8 mouse cellular contexts compared by ENCODE assay signal in the genomic region with DNA sequence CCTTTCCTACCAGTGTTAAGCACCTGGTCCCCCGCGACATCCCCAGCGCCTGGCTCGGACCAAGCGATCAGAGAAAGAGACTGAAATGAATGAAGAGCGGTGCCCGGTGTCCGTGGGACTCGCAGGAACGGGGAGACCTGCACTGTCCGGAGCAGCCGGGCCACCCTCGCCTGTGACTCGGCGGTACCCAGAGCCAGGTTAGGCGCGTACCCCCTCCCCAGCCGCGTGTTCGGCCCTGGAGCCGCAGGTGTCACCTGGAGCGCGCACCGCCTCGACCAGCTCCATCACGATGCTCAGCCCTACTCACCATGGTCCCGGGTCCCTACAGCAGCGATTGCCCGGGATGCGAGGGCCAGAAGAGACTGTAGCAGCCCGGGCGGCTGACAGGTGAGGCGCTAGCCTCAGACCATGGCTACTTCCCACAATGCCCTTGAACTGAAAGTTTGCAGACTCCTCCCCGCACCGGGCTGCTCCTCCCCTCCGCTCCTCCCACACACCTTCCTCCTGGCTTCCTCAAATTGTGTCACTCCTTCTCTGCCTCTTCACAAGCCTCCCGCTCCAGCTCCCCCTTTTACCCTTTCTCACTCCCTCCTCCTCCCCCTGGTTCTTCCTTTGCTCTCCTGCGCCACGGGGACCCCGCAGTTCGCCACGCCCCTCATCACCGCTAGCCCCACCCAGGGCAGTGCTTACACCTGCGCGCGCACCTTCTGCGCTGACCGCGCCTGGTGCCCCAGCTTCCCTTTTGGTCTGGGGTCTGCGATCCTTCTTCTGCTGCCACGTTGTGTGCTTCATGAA. TPM values are rescaled to one million over a fixed set of nuclear protein-coding genes. Genes with fewer than 3 reads are reported as not detected.
A peak's percentile ranks its signal among the peaks of the same experiment; 100 is the strongest.
DNase-seq lines count a peak whose midpoint lies in the region; ATAC-seq and TF ChIP-seq lines count a peak whose summit lies in the region.

Gene Ap1s3, minus strand, starts transcription at position 430 of the 795 bp plus-strand sequence.

- in situ Hi-C loops in Patski (cut with MboI; ENCODE audit: low pct_unique_long_range_greater_than_20kb) = no loop called here

- CTCF ChIA-PET in Patski (lab: Charles Lee) = interaction anchor here (2.3 kb wide), 1 partner anchor 12 kb away, joined by 6 read pairs; no protein-coding TSS in a partner anchor

- DNase-seq in Patski (ENCODE audit: low read depth, low spot score) (no peak), adipocyte (ENCODE audit: low spot score) (no peak)
- peak; percentile 67 to 74 for DNase-seq in cerebellum, adult 18-20 months
- peak; percentile 89 for DNase-seq in intestine, embryonic 14.5 days (ENCODE audit: low spot score)

- POLR2A ChIA-PET in Patski (lab: Charles Lee) = interaction anchor here (2.5 kb wide), 1 partner anchor 12 kb away, joined by 11 read pairs; no protein-coding TSS in a partner anchor

- no peak for TF ChIP-seq CTCF in Patski (IDR thresholded peaks at IDR 0.05)
- TF ChIP-seq CTCF in small intestine, adult 2 months (IDR thresholded peaks at IDR 0.05; ENCODE audit: extremely low read depth, insufficient read length, insufficient replicate concordance, low read depth, low read length) = no peak

- H3K27me3 ChIP-seq in Patski = no peaks in the 10 kb centered on the region
- H3K27me3 ChIP-seq in forebrain, embryonic 16.5 days (replicated peaks; ENCODE audit: control insufficient read depth, insufficient read depth, low read length) = peaks cover 23% of the 10 kb centered on the region
- peaks cover 22% of the 10 kb centered on the region; the same call in 1 of the 2 replicates for H3K27me3 ChIP-seq in intestine, embryonic 14.5 days (replicated peaks; ENCODE audit: control insufficient read depth, insufficient read depth, low read length)
- peaks cover 20% of the 10 kb centered on the region for H3K27me3 ChIP-seq in limb, embryonic 12.5 days
- peaks cover 41% of the 10 kb centered on the region for H3K27me3 ChIP-seq in midbrain, embryonic 13.5 days
- H3K27me3 ChIP-seq in small intestine, adult 2 months (ENCODE audit: control insufficient read depth, insufficient read depth, low read length) = no peaks in the 10 kb centered on the region

- peak within 1 kb of the TSS; percentile 78 for H3K4me2 ChIP-seq in forebrain, embryonic 16.5 days (ENCODE audit: low read length)
- H3K4me2 ChIP-seq in intestine, embryonic 14.5 days (ENCODE audit: low read length) = peak within 1 kb of the TSS; percentile 90
- H3K4me2 ChIP-seq in limb, embryonic 12.5 days = peak within 1 kb of the TSS; percentile 88
- H3K4me2 ChIP-seq in midbrain, embryonic 13.5 days (replicated peaks) = peak within 1 kb of the TSS; percentile 100

- TF ChIP-seq POLR2A in small intestine, adult 2 months (IDR thresholded peaks at IDR 0.05; ENCODE audit: low read depth, low read length) = peak; percentile 44

- peak; percentile 83 for ATAC-seq in Patski
- ATAC-seq in forebrain, embryonic 16.5 days = peak; percentile 88
- ATAC-seq in intestine, embryonic 14.5 days (replicated peaks; ENCODE audit: low FRiP score, low TSS enrichment, low read depth) = peak; percentile 95
- ATAC-seq in limb, embryonic 12.5 days (ENCODE audit: insufficient number of reproducible peaks, insufficient read depth, low FRiP score, low TSS enrichment, low read depth) = peak; percentile 93
- peak; percentile 91 for ATAC-seq in midbrain, embryonic 13.5 days

- under 1% methylated on average over 51 of the region's 51 CpGs for WGBS in forebrain, embryonic 16.5 days
- WGBS in intestine, embryonic 14.5 days = under 1% methylated on average over 50 of the region's 51 CpGs
- WGBS in limb, embryonic 12.5 days = under 1% methylated on average over 51 of the region's 51 CpGs
- WGBS in midbrain, embryonic 13.5 days = under 1% methylated on average over 46 of the region's 51 CpGs
- WGBS in small intestine, adult 2 months = under 1% methylated on average over 51 of the region's 51 CpGs

- peak within 1 kb of the TSS; percentile 56 for H3K4me3 ChIP-seq in forebrain, embryonic 16.5 days (replicated peaks; ENCODE audit: low read length)
- peak within 1 kb of the TSS; percentile 62 for H3K4me3 ChIP-seq in intestine, embryonic 14.5 days (ENCODE audit: low read depth, low read length)
- H3K4me3 ChIP-seq in limb, embryonic 12.5 days (replicated peaks) = peak within 1 kb of the TSS; percentile 62
- H3K4me3 ChIP-seq in midbrain, embryonic 13.5 days (replicated peaks) = peak within 1 kb of the TSS; percentile 63
- peak within 1 kb of the TSS; percentile 95 for H3K4me3 ChIP-seq in small intestine, adult 2 months (ENCODE audit: low read depth, low read length)

- no peaks in the 10 kb centered on the region for H3K36me3 ChIP-seq in forebrain, embryonic 16.5 days (ENCODE audit: control insufficient read depth, insufficient read depth)
- no peaks in the 10 kb centered on the region for H3K36me3 ChIP-seq in intestine, embryonic 14.5 days (ENCODE audit: control insufficient read depth, insufficient read depth, low read length)
- H3K36me3 ChIP-seq in limb, embryonic 12.5 days = no peaks in the 10 kb centered on the region
- no peaks in the 10 kb centered on the region for H3K36me3 ChIP-seq in midbrain, embryonic 13.5 days
- no peaks in the 10 kb centered on the region for H3K36me3 ChIP-seq in small intestine, adult 2 months (ENCODE audit: control insufficient read depth, insufficient read depth, low read length)

- H3K9me3 ChIP-seq in forebrain, embryonic 16.5 days (ENCODE audit: control insufficient read depth, low read length) = no peaks in the 10 kb centered on the region
- no peaks in the 10 kb centered on the region for H3K9me3 ChIP-seq in intestine, embryonic 14.5 days (ENCODE audit: control insufficient read depth, low read length)
- no peaks in the 10 kb centered on the region for H3K9me3 ChIP-seq in limb, embryonic 12.5 days
- H3K9me3 ChIP-seq in midbrain, embryonic 13.5 days = no peaks in the 10 kb centered on the region

- H3K9ac ChIP-seq in forebrain, embryonic 16.5 days (replicated peaks; ENCODE audit: low read depth, low read length) = peak within 1 kb of the TSS; percentile 50
- peak within 1 kb of the TSS; percentile 50 for H3K9ac ChIP-seq in intestine, embryonic 14.5 days (ENCODE audit: low read length)
- peak within 1 kb of the TSS; percentile 57 for H3K9ac ChIP-seq in limb, embryonic 12.5 days (replicated peaks)
- H3K9ac ChIP-seq in midbrain, embryonic 13.5 days (replicated peaks) = peak within 1 kb of the TSS; percentile 55

- peaks cover 11% of the 10 kb centered on the region for H3K4me1 ChIP-seq in forebrain, embryonic 16.5 days (replicated peaks; ENCODE audit: control insufficient read depth, insufficient read depth, low read length)
- no peaks in the 10 kb centered on the region; the same call in 1 of the 2 replicates for H3K4me1 ChIP-seq in intestine, embryonic 14.5 days (replicated peaks; ENCODE audit: control insufficient read depth, insufficient read depth, low read length)
- peaks cover 8% of the 10 kb centered on the region; the same call in 1 of the 2 replicates for H3K4me1 ChIP-seq in limb, embryonic 12.5 days (replicated peaks)
- peaks cover 16% of the 10 kb centered on the region for H3K4me1 ChIP-seq in midbrain, embryonic 13.5 days (replicated peaks)
- peaks cover 5% of the 10 kb centered on the region for H3K4me1 ChIP-seq in small intestine, adult 2 months (ENCODE audit: control insufficient read depth, insufficient read depth, insufficient read length, low read length)

- H3K27ac ChIP-seq in forebrain, embryonic 16.5 days (ENCODE audit: low read length) = no peak within 1 kb of the TSS
- no peak within 1 kb of the TSS for H3K27ac ChIP-seq in intestine, embryonic 14.5 days (ENCODE audit: low read depth)
- H3K27ac ChIP-seq in limb, embryonic 12.5 days = no peak within 1 kb of the TSS
- H3K27ac ChIP-seq in midbrain, embryonic 13.5 days = no peak within 1 kb of the TSS
- peak within 1 kb of the TSS; percentile 68 for H3K27ac ChIP-seq in small intestine, adult 2 months (ENCODE audit: insufficient read depth, low read depth, low read length)

RNA-seq across cellular contexts. Expression of gene Ap1s3, which starts in this region (rescaled TPM):
- 16.3 TPM for polyA plus RNA-seq in Patski (2021)
- polyA plus RNA-seq in forebrain, embryonic 16.5 days (2015; fragmentation: Nextera tagmentation; extraction: Ambion mirVana) = not detected in 2 replicates
- 0.40 and 0.64 TPM in 2 replicates for polyA plus RNA-seq in intestine, embryonic 14.5 days (2014; fragmentation: Nextera tagmentation; extraction: Ambion mirVana)
- polyA plus RNA-seq in limb, embryonic 12.5 days (2016; fragmentation: Nextera tagmentation; extraction: Ambion mirVana) = 0.37 and 0.73 TPM in 2 replicates
- 0.15 TPM in 1 of 2 replicates, not detected in the other for polyA plus RNA-seq in midbrain, embryonic 13.5 days (2015; fragmentation: Nextera tagmentation; extraction: Ambion mirVana)
- 26.4 and 35.8 TPM in 2 replicates for polyA plus RNA-seq in small intestine, adult 2 months (2012; rRNA removed)

Comparison
In these comparisons a context has a peak if more than half of its experiments do, and no peak if none do; other contexts are left out.
1. RNA of gene Ap1s3 (polyA plus RNA-seq): 26.4 to 35.8 TPM in small intestine, adult 2 months and 16.3 TPM in Patski (single experiment); 0.37 to 0.73 TPM in limb, embryonic 12.5 days, 0.40 to 0.64 TPM in intestine, embryonic 14.5 days, 0.15 TPM in midbrain, embryonic 13.5 days and not detected in forebrain, embryonic 16.5 days; every median in the first group is over 10 times any median in the second.
2. Peak in ATAC-seq, H3K4me3 ChIP-seq, H3K9ac ChIP-seq and H3K4me2 ChIP-seq in forebrain, embryonic 16.5 days; RNA of the gene not detected or under 1 TPM.
3. Peak in DNase-seq, ATAC-seq, H3K4me3 ChIP-seq, H3K9ac ChIP-seq and H3K4me2 ChIP-seq in intestine, embryonic 14.5 days; RNA of the gene not detected or under 1 TPM.
4. Peak in ATAC-seq, H3K4me3 ChIP-seq, H3K9ac ChIP-seq and H3K4me2 ChIP-seq in limb, embryonic 12.5 days; RNA of the gene not detected or under 1 TPM.
5. Peak in ATAC-seq, H3K4me3 ChIP-seq, H3K9ac ChIP-seq and H3K4me2 ChIP-seq in midbrain, embryonic 13.5 days; RNA of the gene not detected or under 1 TPM.
6. DNase-seq: peak in cerebellum, adult 18-20 months (2 of 2); none in Patski (single experiment) and adipocyte (single experiment).
7. Peak in every context shown above with its lines, with median percentiles within 50 percentile points of each other: ATAC-seq, H3K4me2 ChIP-seq, H3K4me3 ChIP-seq and H3K9ac ChIP-seq.